Mouse (Mus musculus): ENCODE measurements at regions not wholly inside any gene's neighbourhood (a gene's known extent, or its start where the extent isn't known, plus 50 kb on each side); places are given as distances from the start of the nearest gene placed in this dataset.

DNA sequence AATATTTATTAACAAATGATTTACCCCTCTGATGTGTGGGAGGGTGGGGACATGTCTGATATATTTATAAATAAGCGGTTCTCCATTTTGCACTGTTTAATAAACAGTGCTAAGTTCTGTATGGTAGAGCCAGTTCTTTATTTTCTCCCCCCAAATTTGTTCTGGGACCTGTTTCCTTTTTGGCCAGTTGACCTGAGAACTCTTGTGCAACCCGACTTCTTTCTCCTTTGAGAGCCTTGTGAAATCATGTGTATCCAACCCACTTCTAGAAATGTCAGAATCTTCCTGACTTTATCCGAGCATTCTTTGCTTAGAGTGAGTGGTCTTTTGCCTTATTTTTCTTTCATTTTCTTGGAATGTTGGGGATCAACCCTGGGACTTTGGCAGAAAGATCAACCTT is 102.6 kb upstream of the Tgfbr2 start:
- Histone ChIP-seq H3K27me3 (ENCODE audit: control insufficient read depth, insufficient read depth, low read length) (no peaks in the 10 kb centered on the region), H3K36me3 (ENCODE audit: control insufficient read depth, insufficient read depth) (no peaks in the 10 kb centered on the region), H3K4me2 (ENCODE audit: low read depth, low read length) (no peak overlapping the region), H3K9ac (ENCODE audit: low read length) (no peak overlapping the region), H3K4me3 (ENCODE audit: low read length) (no peak overlapping the region), H3K9me3 (replicated peaks; ENCODE audit: control insufficient read depth, low read length) (no peaks in the 10 kb centered on the region), H3K27ac (ENCODE audit: low read length) (no peak overlapping the region), H3K4me1 (ENCODE audit: control insufficient read depth, insufficient read depth, low read length) (peaks cover 4% of the 10 kb centered on the region)
- WGBS, result 67% methylated on average over 3 of the region's 3 CpGs
- no peak for ATAC-seq (replicated peaks; ENCODE audit: extremely low read depth, insufficient read depth, low FRiP score)

DNA sequence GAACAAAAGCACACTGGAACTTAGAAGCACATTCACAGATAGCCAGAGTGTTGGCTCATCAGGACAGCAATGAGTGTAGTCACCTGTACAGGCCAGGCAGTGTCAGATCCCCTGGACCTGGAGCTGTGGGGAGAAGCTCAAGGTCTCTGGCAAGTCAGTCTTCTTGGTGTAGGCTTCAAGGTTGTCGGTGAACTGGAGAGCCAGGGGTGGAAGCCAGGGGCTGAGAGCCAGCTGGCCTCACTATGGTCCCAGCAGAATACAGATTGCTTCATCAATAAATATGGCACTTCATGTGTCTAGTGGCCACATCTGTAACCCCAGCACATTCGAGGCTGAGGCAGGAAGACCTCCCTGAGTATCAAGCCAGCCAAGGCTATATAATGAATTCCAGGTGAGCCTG is 101.0 kb upstream of the Tgfbr2 start:
- Histone ChIP-seq H3K4me3 (ENCODE audit: low read length) (no peak overlapping the region), H3K4me2 (ENCODE audit: low read depth, low read length) (no peak overlapping the region), H3K9ac (ENCODE audit: low read length) (no peak overlapping the region), H3K9me3 (replicated peaks; ENCODE audit: control insufficient read depth, low read length) (no peaks in the 10 kb centered on the region), H3K36me3 (ENCODE audit: control insufficient read depth, insufficient read depth) (no peaks in the 10 kb centered on the region), H3K27me3 (ENCODE audit: control insufficient read depth, insufficient read depth, low read length) (no peaks in the 10 kb centered on the region), H3K4me1 (ENCODE audit: control insufficient read depth, insufficient read depth, low read length) (no peaks in the 10 kb centered on the region), H3K27ac (ENCODE audit: low read length) (no peak overlapping the region)
- 69% methylated on average over 2 of the region's 2 CpGs for WGBS
- no peak for ATAC-seq (replicated peaks; ENCODE audit: extremely low read depth, insufficient read depth, low FRiP score)

DNA sequence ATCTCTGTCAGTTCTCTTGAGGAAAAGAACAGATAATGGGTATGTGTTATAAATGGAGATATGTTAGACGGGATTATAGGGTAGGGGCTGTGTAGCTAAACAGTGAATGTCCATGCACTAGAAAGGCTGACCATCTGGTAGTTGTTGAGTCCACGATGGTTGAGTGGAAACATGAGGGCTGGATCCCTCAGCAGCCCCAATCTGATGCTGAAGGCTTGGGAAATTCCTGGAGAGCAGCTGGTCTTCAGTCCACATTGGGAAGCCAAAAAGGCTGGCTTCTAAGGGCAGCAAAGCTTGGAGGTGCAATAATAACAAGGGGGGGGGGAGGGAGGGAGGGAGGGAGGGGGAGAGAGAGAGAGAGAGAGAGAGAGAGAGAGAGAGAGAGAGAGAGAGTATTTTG is 97.3 kb upstream of the Tgfbr2 start:
- Histone ChIP-seq H3K36me3 (ENCODE audit: control insufficient read depth, insufficient read depth) (no peaks in the 10 kb centered on the region), H3K9ac (ENCODE audit: low read length) (no peak overlapping the region), H3K9me3 (replicated peaks; ENCODE audit: control insufficient read depth, low read length) (no peaks in the 10 kb centered on the region), H3K27ac (ENCODE audit: low read length) (no peak overlapping the region), H3K27me3 (ENCODE audit: control insufficient read depth, insufficient read depth, low read length) (no peaks in the 10 kb centered on the region), H3K4me1 (ENCODE audit: control insufficient read depth, insufficient read depth, low read length) (no peaks in the 10 kb centered on the region), H3K4me2 (ENCODE audit: low read depth, low read length) (no peak overlapping the region), H3K4me3 (ENCODE audit: low read length) (no peak overlapping the region)
- ATAC-seq (replicated peaks; ENCODE audit: extremely low read depth, insufficient read depth, low FRiP score), result no peak
- WGBS, result 67% methylated on average over 2 of the region's 2 CpGs

DNA sequence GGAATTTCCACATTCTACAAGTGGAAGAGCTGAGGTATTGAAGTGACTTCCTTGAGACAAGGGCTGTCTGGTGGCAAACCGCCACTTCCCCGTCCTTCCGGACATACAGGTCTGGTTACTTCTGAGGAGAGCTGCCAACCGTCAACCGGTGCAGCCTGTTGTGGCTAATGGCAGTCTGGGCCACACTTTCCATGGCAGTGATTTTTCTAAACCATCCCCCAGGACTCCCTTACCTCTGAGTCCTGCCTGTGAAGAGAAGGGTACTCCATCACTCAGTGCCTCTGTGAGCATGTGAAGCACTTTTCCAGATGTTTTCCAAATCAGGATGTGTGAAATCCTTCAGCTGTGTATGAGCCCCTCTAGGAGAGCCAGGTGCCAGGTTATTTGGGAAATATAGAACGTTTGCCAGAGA is 95.3 kb upstream of the Tgfbr2 start:
- 57% methylated on average over 6 of the region's 6 CpGs for WGBS
- no peak for ATAC-seq (replicated peaks; ENCODE audit: extremely low read depth, insufficient read depth, low FRiP score)
- Histone ChIP-seq H3K36me3 (ENCODE audit: control insufficient read depth, insufficient read depth) (no peaks in the 10 kb centered on the region), H3K4me2 (ENCODE audit: low read depth, low read length) (no peak overlapping the region), H3K4me1 (ENCODE audit: control insufficient read depth, insufficient read depth, low read length) (no peaks in the 10 kb centered on the region), H3K4me3 (ENCODE audit: low read length) (no peak overlapping the region), H3K9ac (ENCODE audit: low read length) (no peak overlapping the region), H3K27ac (ENCODE audit: low read length) (no peak overlapping the region), H3K27me3 (ENCODE audit: control insufficient read depth, insufficient read depth, low read length) (no peaks in the 10 kb centered on the region), H3K9me3 (replicated peaks; ENCODE audit: control insufficient read depth, low read length) (no peaks in the 10 kb centered on the region)

DNA sequence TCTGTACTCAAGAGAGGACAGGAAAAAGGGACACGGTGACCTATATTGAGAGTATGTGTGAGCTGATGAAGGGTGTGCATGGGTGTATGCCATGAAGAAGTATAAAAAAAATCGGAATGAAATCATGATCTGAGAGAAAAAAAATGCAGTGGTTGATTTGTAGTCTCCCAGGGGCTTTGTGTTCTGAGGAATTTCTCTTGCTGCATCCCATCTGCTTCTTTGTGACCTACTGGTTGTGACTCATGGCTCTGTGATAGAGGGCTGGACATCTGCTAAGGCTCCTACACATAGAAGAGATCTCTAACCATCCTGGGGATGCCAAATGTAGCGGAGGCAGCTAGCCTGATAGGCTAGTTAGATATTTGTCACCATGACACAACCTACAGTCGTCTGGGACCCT is 92.3 kb upstream of the Tgfbr2 start:
- ATAC-seq (replicated peaks; ENCODE audit: extremely low read depth, insufficient read depth, low FRiP score), result no peak
- no peak overlapping the region for H3K27ac ChIP-seq (ENCODE audit: low read length)
- no peak overlapping the region for H3K9ac ChIP-seq (ENCODE audit: low read length)
- H3K4me2 ChIP-seq (ENCODE audit: low read depth, low read length), result no peak overlapping the region
- peaks cover 3% of the 10 kb centered on the region; the same call in 1 of the 2 replicates for H3K4me1 ChIP-seq (ENCODE audit: control insufficient read depth, insufficient read depth, low read length)
- H3K4me3 ChIP-seq (ENCODE audit: low read length), result no peak overlapping the region
- H3K9me3 ChIP-seq (replicated peaks; ENCODE audit: control insufficient read depth, low read length), result no peaks in the 10 kb centered on the region
- H3K36me3 ChIP-seq (ENCODE audit: control insufficient read depth, insufficient read depth), result no peaks in the 10 kb centered on the region
- WGBS, result 73% methylated on average over 4 of the region's 4 CpGs
- no peaks in the 10 kb centered on the region for H3K27me3 ChIP-seq (ENCODE audit: control insufficient read depth, insufficient read depth, low read length)

DNA sequence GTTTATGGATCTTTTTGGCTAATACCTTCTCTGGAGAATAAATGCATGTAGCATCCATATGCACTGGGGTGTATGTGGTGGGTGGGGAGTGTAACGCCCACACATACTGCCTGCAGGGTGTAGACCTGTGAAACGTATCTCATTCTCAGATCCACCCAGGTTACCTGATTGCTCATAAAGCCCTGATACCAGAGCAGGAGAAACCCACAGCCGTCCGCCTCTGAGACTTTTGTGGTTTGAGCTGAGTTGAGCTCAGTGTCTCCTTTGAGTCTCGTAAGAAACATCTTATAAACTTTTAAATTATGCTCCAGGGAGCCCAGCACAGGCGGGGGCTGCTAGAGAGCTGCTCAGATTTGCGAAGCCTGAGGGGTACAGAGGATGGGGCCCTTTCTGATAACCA is 88.7 kb upstream of the Tgfbr2 start:
- Histone ChIP-seq H3K27me3 (ENCODE audit: control insufficient read depth, insufficient read depth, low read length) (no peaks in the 10 kb centered on the region), H3K4me2 (ENCODE audit: low read depth, low read length) (no peak overlapping the region), H3K27ac (ENCODE audit: low read length) (no peak overlapping the region), H3K36me3 (ENCODE audit: control insufficient read depth, insufficient read depth) (no peaks in the 10 kb centered on the region), H3K9ac (ENCODE audit: low read length) (no peak overlapping the region), H3K4me1 (ENCODE audit: control insufficient read depth, insufficient read depth, low read length) (peaks cover 3% of the 10 kb centered on the region; the same call in 1 of the 2 replicates), H3K9me3 (replicated peaks; ENCODE audit: control insufficient read depth, low read length) (no peaks in the 10 kb centered on the region), H3K4me3 (ENCODE audit: low read length) (no peak overlapping the region)
- ATAC-seq (replicated peaks; ENCODE audit: extremely low read depth, insufficient read depth, low FRiP score), result no peak
- 58% methylated on average over 7 of the region's 7 CpGs for WGBS

DNA sequence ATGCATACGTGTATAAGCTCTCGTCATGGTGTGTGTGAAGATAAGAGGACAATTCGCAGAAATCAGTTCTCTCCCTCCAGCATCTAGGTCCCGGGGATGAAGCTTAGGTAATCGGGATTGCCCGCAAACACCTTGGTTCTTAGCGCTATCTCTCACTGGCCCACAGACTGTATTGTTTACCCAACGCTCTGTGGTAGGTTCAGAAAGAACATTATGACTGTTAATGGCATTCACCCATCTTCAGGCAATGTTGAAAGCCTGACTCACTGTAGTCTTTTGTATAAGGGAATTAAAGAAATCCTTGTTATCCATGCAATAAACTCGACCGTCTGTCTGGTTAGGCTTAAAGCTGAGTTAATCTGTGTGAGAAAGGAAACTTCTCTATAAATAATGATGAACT is 84.4 kb upstream of the Tgfbr2 start:
- H3K9ac ChIP-seq (ENCODE audit: low read length), result no peak overlapping the region
- no peak for ATAC-seq (replicated peaks; ENCODE audit: extremely low read depth, insufficient read depth, low FRiP score)
- H3K4me1 ChIP-seq (ENCODE audit: control insufficient read depth, insufficient read depth, low read length), result peaks cover 3% of the 10 kb centered on the region; the same call in 1 of the 2 replicates
- H3K36me3 ChIP-seq (ENCODE audit: control insufficient read depth, insufficient read depth), result no peaks in the 10 kb centered on the region
- WGBS, result 70% methylated on average over 10 of the region's 10 CpGs
- no peak overlapping the region for H3K4me2 ChIP-seq (ENCODE audit: low read depth, low read length)
- H3K27me3 ChIP-seq (ENCODE audit: control insufficient read depth, insufficient read depth, low read length), result no peaks in the 10 kb centered on the region
- no peak overlapping the region for H3K27ac ChIP-seq (ENCODE audit: low read length)
- H3K9me3 ChIP-seq (replicated peaks; ENCODE audit: control insufficient read depth, low read length), result peaks cover 5% of the 10 kb centered on the region
- H3K4me3 ChIP-seq (ENCODE audit: low read length), result no peak overlapping the region

DNA sequence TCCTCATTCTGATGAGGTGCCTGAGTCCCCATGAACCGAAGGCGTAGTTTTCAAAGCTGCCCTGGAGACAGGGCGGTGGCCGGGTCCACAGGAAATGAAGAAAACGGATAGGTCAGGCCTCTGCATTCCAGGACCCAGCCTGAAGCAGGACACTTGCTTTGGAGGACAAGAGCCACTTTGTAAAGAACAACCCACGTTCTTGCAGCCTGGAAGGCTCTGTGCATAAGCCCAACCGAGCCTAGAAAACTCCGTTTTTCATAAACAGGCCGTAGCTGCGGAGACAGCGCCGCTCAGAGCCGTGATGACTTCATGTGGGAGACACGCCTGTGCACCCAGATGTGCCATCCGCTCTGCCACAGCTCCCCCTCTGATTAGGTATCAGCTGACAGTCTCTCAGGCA is 78.4 kb upstream of the Tgfbr2 start:
- peaks cover 2% of the 10 kb centered on the region; the same call in 1 of the 2 replicates for H3K4me1 ChIP-seq (ENCODE audit: control insufficient read depth, insufficient read depth, low read length)
- H3K9ac ChIP-seq (ENCODE audit: low read length), result no peak overlapping the region
- ATAC-seq (replicated peaks; ENCODE audit: extremely low read depth, insufficient read depth, low FRiP score), result peak; percentile 52
- H3K27me3 ChIP-seq (ENCODE audit: control insufficient read depth, insufficient read depth, low read length), result no peaks in the 10 kb centered on the region
- peaks cover 5% of the 10 kb centered on the region for H3K9me3 ChIP-seq (replicated peaks; ENCODE audit: control insufficient read depth, low read length)
- H3K27ac ChIP-seq (ENCODE audit: low read length), result no peak overlapping the region
- H3K36me3 ChIP-seq (ENCODE audit: control insufficient read depth, insufficient read depth), result no peaks in the 10 kb centered on the region
- H3K4me2 ChIP-seq (ENCODE audit: low read depth, low read length), result no peak overlapping the region
- WGBS, result 55% methylated on average over 15 of the region's 15 CpGs
- no peak overlapping the region for H3K4me3 ChIP-seq (ENCODE audit: low read length)

DNA sequence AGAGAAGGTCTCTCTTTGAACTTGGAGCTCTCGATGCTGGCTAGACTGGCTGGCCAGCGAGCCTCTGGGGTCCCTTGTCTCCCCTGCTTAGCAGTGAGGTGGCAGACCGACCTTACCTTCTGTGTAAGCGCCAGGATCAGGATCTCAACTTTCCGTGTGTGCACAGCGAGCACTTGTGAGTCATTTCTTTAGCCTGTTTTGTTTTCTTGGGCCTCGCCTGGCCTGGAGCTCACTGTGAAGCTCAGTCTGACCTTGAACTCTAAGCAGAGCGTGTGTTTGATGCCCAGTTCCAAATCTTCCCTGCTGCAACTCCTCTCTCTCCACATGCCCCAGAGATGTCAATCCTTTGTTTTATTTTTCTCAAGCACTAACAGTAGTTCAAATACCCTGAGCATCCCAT is 77.6 kb upstream of the Tgfbr2 start:
- Histone ChIP-seq H3K9ac (ENCODE audit: low read length) (no peak overlapping the region), H3K27me3 (ENCODE audit: control insufficient read depth, insufficient read depth, low read length) (no peaks in the 10 kb centered on the region), H3K4me3 (ENCODE audit: low read length) (no peak overlapping the region), H3K9me3 (replicated peaks; ENCODE audit: control insufficient read depth, low read length) (peaks cover 5% of the 10 kb centered on the region), H3K4me1 (ENCODE audit: control insufficient read depth, insufficient read depth, low read length) (peaks cover 2% of the 10 kb centered on the region; the same call in 1 of the 2 replicates), H3K27ac (ENCODE audit: low read length) (no peak overlapping the region), H3K4me2 (ENCODE audit: low read depth, low read length) (no peak overlapping the region), H3K36me3 (ENCODE audit: control insufficient read depth, insufficient read depth) (no peaks in the 10 kb centered on the region)
- 78% methylated on average over 8 of the region's 8 CpGs for WGBS
- ATAC-seq (replicated peaks; ENCODE audit: extremely low read depth, insufficient read depth, low FRiP score), result no peak

DNA sequence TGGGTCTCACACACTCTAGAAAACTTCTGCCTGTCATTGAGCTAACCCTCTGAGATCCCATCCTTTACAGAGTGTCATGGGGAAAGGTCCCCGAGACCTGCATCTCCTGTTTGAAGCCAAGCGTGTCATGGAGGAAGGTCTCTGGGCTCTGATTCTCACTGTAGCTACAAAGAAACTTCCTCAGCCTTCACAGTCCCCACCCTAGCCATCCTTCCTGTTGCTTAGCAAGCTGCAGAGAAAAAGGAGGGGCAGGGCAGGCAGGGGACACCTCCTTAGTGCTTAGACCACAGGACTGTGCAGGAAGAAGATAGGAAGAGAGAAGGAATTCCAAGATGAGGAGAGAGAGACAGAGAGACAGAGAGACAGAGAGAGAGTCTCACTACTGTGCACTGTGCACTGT is 74.6 kb upstream of the Tgfbr2 start:
- Histone ChIP-seq H3K27me3 (ENCODE audit: control insufficient read depth, insufficient read depth, low read length) (no peaks in the 10 kb centered on the region), H3K4me3 (ENCODE audit: low read length) (no peak overlapping the region), H3K4me2 (ENCODE audit: low read depth, low read length) (no peak overlapping the region), H3K9ac (ENCODE audit: low read length) (no peak overlapping the region), H3K4me1 (ENCODE audit: control insufficient read depth, insufficient read depth, low read length) (peaks cover 4% of the 10 kb centered on the region; the same call in 1 of the 2 replicates), H3K36me3 (ENCODE audit: control insufficient read depth, insufficient read depth) (no peaks in the 10 kb centered on the region), H3K9me3 (replicated peaks; ENCODE audit: control insufficient read depth, low read length) (no peaks in the 10 kb centered on the region), H3K27ac (ENCODE audit: low read length) (no peak overlapping the region)
- no peak for ATAC-seq (replicated peaks; ENCODE audit: extremely low read depth, insufficient read depth, low FRiP score)
- WGBS, result 62% methylated on average over 2 of the region's 2 CpGs

All from heart, embryonic 16.5 days (tissue).